Mouse (Mus musculus): ENCODE measurements around the gene Cmya5.
A peak's percentile ranks its signal among the peaks of the same experiment; 100 is the strongest.

GRCm38 (mm10) chr13:93069481-93069880 lies 75.0 kb downstream of the Cmya5 start:
- TF ChIP-seq CTCF (conservative IDR thresholded peaks at IDR 0.05; ENCODE audit: low read length) (peak; percentile 37), POU5F1 (IDR thresholded peaks at IDR 0.05; ENCODE audit: borderline replicate concordance, low read length) (no peak), NANOG (IDR thresholded peaks at IDR 0.05; ENCODE audit: borderline replicate concordance, low read length) (no peak)
